Mouse (Mus musculus) megakaryocyte, embryonic 14.5 days (primary cell): Measurements from ENCODE around the gene Rccd1.

Experiments
- FLI1 ChIP-seq: IDR thresholded peaks from 2 replicates; pipeline ENCODE4 v1.6.1; 2012; ENCODE audit warnings: low read length, inconsistent platforms, mixed read lengths
- GATA1 ChIP-seq: IDR thresholded peaks from 3 replicates; pipeline ENCODE4 v1.6.1; 2012; ENCODE audit warnings: mixed read lengths, low read length, inconsistent platforms, borderline replicate concordance

DNA sequence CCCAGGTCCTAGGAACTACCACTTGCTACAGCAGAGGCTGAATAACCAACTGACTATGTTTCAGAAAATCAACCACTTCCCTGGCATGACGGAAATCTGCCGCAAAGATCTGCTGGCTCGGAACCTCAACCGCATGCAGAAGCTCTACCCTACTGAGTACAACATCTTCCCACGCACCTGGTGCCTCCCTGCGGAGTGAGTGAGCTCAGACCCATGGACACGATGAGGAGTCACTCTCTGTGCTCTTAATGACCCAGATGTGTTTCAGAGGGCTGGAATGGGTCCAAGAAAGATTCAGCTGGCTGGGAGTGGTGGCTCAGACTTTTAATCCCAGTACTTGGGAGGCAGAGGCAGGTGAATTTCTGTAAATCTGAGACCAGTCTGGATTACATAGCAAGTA lies 71.8 kb downstream of the Rccd1 start:
- no peak for TF ChIP-seq GATA1
- no peak for TF ChIP-seq FLI1
